Mouse (Mus musculus) embryo, embryonic 11 days (tissue): ENCODE measurements around the gene Capn5.

Experiments used
- DNase-seq: peaks from one replicate; pipeline ENCODE4 v3.0.0-alpha.2; 2015

The Capn5 gene

DNA sequence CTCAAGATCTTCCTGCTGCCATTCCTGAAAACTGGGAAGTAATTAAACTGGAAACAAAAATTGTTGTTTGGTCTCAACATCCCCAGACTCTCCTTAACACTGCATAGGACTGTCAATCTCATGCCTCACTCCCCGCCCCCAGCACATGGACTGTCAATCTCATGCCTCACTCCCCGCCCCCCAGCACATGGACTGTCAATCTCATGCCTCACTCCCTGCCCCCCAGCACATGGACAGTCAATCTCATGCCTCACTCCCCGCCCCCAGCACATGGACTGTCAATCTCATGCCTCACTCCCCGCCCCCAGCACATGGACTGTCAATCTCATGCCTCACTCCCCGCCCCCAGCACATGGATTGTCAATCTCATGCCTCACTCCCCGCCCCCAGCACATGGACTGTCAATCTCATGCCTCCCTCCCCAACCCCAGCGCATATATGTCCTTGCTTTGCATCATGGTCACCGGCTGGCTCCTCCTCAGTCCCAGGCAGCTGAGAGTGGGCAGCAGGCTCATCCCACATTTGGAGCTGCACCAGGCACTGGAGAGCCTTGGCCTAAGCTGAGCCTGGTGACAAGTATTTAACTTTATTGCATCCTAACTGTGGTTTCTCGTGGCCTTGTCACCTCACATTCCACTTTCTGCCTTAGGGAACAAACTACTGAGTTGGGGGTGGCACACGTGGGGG is 29.2 kb downstream of the Capn5 start:
- no peak for DNase-seq

DNA sequence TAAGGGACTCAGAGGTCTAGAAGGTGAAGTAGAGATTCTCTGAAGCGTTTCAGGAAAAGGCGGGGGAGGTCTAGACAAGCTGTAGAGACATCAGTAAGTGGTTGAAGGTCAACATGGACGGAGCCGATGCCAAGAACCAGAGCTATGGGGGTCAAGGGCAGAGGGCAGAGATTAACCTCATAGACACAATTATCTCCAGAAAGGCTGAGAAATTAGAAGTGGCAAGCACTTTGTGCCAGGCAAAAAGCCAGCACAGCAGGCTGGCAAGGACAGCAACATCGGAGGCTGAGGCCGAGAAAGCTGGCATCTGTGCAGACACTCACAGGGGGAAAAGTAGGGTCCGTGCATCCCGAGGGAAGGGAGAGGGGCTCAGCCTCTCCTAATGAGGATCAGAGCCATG is 30.3 kb downstream of the Capn5 start:
- no peak for DNase-seq

DNA sequence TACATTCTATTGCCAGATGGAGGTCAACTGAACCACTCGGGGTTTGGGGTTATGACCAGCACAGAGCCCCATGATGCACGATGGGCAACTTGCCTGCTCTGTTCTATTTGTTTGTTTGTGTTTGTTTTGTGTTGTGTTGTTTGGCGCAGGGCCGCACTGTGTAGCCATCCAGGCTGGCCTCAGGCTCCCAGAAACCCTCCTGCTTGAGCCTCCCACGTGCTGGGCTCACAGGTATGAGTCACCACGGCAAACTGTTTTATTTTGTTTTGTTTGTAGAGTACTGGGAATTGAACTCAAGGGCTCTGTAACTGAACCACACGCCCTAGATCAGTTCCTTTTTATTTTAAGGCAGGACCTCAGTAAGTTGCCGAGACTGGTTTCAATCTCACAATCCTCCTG is 31.6 kb downstream of the Capn5 start:
- no peak for DNase-seq

- DNase-seq: no peak
These were observed 32.1 kb downstream of the Capn5 start for GRCm38 (mm10) chr7:98145842-98146446.

DNA sequence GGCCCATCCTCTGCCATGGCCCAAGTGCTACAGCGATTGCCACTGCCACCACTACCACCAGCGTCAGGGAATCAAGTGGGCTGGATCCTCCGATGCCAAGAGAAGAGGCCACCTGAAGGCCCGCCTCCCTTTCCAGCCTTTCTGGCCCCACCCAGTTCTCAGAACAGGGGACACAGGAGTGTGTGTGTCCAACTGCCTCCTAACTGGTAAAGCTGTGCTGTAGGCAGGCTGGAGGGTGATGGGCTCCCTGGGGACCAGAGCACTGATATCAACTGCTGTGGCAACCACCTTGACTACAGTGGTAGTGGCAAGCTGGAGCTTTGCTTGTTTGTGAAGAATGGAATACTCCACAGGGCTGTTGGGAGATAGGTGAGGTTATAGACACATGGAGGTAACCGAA is 32.7 kb downstream of the Capn5 start, which contains the start of gene Omp:
Gene Omp, minus strand, starts transcription at position 101 of the 400 bp plus-strand sequence.
- no peak for DNase-seq

DNA sequence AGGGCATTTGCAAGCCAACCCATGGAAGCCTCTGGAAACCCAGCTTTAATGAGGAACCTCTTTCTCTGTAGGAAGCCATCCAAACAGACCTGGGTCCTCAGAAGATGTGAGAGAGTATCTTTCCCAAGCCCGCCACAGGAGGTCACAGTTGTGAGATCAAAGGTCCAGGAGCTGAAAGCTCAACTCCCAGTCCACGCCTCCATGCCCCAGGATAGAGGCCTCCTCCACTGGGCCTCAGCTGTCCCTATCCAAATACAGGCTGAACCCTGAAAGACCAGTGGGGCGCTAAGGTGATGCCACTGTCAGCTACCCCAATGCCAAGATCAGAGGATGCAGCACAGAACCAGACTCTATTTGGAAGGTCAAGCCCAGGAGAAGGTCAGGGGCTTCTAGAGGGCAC is 35.4 kb downstream of the Capn5 start:
- DNase-seq: no peak

DNA sequence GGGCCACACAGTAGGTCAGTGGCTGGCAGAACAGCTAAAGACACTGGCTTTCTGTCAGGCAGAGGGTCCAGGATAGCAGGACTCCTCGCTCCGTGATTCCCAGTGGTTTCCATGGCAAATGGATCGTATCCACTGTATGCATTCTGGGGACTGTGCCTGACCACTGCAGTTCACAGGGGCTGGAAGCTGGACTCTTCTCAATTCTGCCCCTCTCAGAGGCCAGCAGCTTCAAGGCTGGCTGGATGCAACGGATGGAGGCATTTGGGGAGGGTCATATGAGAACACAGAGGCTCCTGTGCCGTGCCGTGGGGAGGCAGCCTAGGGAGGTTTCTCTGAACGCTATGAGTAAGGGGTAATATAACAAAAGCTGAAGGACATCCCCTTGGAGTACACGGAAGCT is 35.8 kb downstream of the Capn5 start:
- DNase-seq: no peak

- DNase-seq: peak; percentile 55
These were observed 36.9 kb downstream of the Capn5 start for GRCm38 (mm10) chr7:98141206-98141605.

GRCm38 (mm10) chr7:98140597-98140996 is 37.5 kb downstream of the Capn5 start:
- DNase-seq: no peak

DNA sequence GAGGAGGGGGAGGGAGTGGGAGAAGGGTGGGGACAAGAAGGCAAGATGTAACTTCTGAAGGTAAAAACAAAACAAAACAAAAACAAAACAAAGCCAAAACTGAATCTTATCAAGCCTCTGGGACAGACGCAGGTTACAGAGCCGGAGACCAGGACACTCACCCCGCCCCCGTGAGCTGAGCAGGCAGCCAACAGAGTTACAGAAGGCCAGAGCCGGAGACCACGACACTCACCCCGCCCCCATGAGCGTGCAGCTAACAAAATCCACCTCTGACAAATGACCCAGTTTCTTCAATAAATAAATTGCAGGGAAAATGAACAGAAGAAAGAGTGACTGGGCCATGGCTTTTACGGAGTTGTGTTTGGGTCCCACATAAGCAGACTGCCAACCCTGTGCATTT is 38.9 kb downstream of the Capn5 start:
- DNase-seq: peak; percentile 49

- no peak for DNase-seq
These were observed 40.1 kb downstream of the Capn5 start for GRCm38 (mm10) chr7:98137995-98138394.

DNA sequence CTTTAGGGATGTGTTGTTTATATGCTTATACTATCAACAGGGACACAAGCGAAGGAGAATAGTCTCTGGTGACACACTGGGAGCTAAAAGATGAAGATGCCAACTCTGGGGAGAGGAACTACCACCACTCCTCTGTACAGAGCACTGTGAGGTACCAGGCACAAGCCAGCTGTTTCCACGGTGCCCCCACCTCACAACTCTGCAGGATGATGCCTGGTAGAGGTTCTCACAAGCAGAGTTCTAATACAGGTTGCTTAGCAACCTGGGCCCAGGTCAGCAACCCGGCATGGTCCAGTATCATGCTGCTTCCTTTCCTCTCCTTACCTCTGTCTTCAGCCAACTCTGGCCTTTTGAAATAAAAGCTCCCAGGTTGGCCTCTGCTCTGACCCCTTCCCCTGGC is 40.5 kb downstream of the Capn5 start:
- DNase-seq: no peak

DNA sequence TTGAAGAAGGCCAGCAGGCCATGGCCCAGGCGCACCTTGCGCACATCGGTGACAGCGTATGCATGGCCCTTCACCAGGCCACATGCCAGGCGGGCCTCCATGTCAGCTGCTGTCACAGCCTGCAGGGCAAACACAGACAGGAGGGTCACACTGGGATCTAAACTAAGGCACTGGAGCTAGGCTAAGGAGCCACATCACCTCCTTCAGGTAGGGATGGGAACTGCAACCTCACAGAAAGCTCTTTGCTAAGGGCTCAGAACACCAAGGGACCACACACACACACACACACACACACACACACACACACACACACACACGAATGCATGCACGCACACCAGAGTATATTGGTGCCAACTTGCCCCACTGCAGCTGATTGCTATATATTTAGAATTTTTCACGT is 46.3 kb downstream of the Capn5 start:
- no peak for DNase-seq

DNA sequence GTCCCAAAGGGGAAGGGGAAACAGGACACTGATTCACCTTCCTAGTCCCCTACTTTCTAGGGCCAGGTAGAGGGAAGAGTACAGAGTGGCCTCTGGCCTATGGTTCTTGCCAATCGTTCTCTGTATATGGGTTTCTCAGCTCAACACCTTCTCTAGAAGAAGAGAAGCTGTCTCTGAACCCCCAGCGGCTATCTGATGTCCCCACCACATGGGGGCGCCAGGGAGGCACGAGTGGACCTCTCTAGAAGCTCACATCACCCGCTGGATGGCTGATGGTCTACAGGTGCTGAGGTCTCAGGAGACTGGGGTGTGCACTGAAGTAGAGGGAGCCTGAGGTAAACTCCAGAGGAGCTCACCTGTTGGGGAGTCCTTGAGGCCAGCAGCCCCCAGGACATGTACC is 52.6 kb downstream of the Capn5 start:
- peak; percentile 49 for DNase-seq

DNA sequence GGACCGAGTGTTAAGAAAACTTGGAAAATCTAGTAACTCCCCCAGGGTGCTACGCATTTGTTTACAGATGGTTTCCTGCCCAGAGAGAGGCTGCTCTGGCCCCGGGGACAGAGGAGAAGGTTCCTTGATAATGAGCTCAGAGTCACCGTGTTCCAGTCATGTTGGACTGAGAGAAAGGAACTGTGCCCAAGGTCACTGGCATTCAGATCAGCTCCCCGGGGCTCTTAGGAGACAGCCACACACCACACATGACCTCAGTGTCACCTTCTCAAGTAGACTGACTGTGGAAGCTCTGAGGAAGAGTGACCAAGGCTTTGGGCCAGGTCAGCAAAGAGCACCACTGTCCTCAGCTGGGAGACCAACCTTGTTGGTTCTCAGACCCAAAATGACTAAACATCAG is 53.4 kb downstream of the Capn5 start:
- DNase-seq: no peak

GRCm38 (mm10) chr7:98121673-98122072 is 56.4 kb downstream of the Capn5 start:
- DNase-seq: no peak

DNA sequence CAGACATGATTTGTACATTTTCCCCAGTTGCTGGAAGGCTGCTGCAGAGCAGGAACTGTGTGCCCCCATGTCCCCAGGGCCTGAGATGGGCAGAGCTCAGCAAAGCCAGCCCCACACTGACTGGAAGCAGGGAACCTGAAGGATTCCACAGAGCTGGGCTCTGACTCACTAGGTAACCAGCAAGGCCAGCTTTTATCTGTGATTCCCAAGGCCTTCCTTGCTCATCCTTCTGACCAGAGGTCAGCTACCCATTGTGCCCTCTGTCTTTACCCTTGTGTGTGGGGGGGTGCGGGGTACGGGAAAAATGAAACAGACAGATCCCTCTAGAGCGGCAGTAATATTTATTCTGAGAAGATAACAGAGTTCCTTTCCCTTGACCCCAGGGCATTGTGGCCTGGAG is 56.8 kb downstream of the Capn5 start:
- DNase-seq: no peak

- peak; percentile 79 for DNase-seq
These were observed 57.7 kb downstream of the Capn5 start for GRCm38 (mm10) chr7:98120325-98120724.

GRCm38 (mm10) chr7:98119961-98120232 is 58.2 kb downstream of the Capn5 start:
- DNase-seq: no peak

- peak; percentile 65 for DNase-seq
These were observed 58.7 kb downstream of the Capn5 start, which contains the start of gene Myo7a for GRCm38 (mm10) chr7:98119179-98119960. TSS of gene Myo7a (minus strand) at chr7:98119524.

DNA sequence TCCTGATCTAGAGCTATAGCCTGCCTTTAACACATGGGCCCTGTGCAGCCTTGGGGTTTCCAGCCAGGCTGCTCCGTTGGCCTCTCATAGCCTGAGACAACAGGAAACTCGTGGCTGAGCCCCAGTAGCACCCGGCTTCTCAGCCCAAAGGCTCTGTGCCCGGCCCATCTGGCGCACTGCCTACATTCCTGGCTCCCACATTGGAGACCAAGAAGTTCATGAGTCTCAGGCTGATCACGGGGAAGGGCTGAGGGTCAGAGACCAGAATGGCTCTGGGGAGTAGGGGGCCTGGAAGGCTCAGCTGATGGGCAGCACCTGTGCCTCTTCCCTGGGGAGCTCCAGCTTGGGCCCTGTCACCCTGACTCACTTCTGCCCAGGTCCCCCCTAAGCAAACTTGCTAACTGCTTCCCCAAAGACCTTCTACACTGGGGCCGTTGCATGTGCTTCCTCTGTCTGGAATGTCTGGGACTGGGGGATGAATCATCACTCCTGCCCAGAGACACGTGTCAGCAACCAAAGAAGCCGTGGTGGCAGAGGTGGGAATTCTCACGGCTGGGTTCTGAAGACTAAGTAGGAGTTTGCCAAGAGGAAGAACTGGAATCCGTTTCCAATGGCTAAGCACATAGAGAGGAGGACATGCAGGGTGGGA is 60.9 kb downstream of the Capn5 start:
- DNase-seq: no peak

- no peak for DNase-seq
These were observed 63.4 kb downstream of the Capn5 start for GRCm38 (mm10) chr7:98114656-98115055.

DNA sequence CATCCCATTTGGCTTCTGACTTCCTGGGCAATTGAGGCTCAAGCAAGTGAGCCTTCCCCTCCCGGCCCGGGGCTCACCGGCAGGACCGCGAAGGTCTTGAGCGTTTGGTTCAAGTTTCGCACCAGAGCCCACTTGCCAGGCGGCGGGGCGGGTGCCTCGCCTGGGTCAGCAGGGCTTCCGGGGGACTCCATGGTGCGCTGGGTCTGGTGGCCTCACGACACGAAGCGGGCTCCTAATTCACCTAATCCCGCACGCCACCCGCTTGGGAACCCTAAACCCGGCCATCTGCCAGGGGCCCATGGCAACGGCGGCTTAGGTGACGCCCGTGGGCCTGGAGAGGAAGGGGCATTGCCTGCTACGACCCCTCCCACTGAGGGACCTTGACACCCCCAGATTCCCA is 66.8 kb downstream of the Capn5 start:
- peak; percentile 41 for DNase-seq

DNA sequence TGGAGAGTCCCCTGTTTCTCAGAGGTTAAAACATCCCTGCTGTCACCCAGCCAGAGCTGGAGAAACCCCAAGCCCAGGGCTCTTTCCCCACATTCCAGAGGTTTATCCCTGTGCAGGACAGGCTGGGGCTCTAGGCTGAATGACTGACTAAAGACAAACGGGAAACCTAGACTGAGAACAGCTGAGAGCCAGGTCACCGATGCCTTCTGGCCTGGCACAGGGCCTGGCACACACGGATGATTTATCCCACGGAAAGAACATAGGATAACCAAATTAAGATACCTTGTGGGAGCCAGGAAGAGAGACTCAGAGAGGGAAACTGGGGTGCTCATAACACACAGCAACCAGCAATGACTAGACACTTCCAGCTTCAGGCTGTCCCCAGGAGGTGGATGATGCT is 68.3 kb downstream of the Capn5 start:
- no peak for DNase-seq
